Mouse (Mus musculus) MEL (cell line): ENCODE data around the gene Rcor1. TPM values are rescaled to one million over a fixed set of nuclear protein-coding genes. Genes with fewer than 3 reads are reported as not detected.

Source experiments
- DNase-seq: peaks from one replicate; pipeline ENCODE4 v3.0.0; 2011; ENCODE audit warnings: low read depth, low spot score
- H3K27ac ChIP-seq: 2 replicates; pipeline ENCODE4 v1.5.1; 2012; ENCODE audit warnings: low read depth, mild to moderate bottlenecking, control low read depth, low read length, moderate library complexity; ENCODE audit not compliant: control insufficient read depth
- H3K27me3 ChIP-seq, 2 experiments: fragments of 150-350 bp in 1 of 2; sonication (generic) in 1 of 2; 2 replicates each; pipeline ENCODE4 v1.6.1; 2012; ENCODE audit warnings: low read length in 2 of 2, mild to moderate bottlenecking in 2 of 2, improper control_type of control experiment in 1 of 2, moderate library complexity in 1 of 2; ENCODE audit not compliant: insufficient read depth in 2 of 2, control insufficient read depth in 1 of 2
- H3K36me3 ChIP-seq, 2 experiments: 2 replicates each; pipeline ENCODE4 v1.6.1; 2012 to 2014; ENCODE audit warnings: low read length in 2 of 2, improper control_type of control experiment in 1 of 2, inconsistent platforms in 1 of 2, mild to moderate bottlenecking in 1 of 2; ENCODE audit not compliant: insufficient read depth in 2 of 2, control insufficient read depth in 1 of 2
- H3K4me1 ChIP-seq, 2 experiments: fragments of 150-350 bp in 1 of 2; sonication (generic) in 1 of 2; 2 replicates each; pipeline ENCODE4 v1.6.1; 2012; ENCODE audit warnings: low read length in 2 of 2, improper control_type of control experiment in 1 of 2, mild to moderate bottlenecking in 1 of 2; ENCODE audit not compliant: insufficient read depth in 2 of 2, control insufficient read depth in 1 of 2
- H3K4me3 ChIP-seq, 2 experiments: fragments of 150-350 bp in 1 of 2; sonication (generic) in 1 of 2; 2 replicates each; pipeline ENCODE4 v1.5.1; 2012; ENCODE audit warnings: low read depth in 2 of 2, low read length in 2 of 2, mild to moderate bottlenecking in 2 of 2, moderate library complexity in 2 of 2, control low read depth in 1 of 2, improper control_type of control experiment in 1 of 2; ENCODE audit not compliant: control insufficient read depth in 1 of 2, insufficient read depth in 1 of 2
- H3K79me2 ChIP-seq: 2 replicates; pipeline ENCODE4 v1.6.1; 2012; ENCODE audit warnings: mild to moderate bottlenecking, low read length, moderate library complexity; ENCODE audit not compliant: control insufficient read depth, poor library complexity, insufficient read depth
- H3K9ac ChIP-seq: 2 replicates; pipeline ENCODE4 v1.6.1; 2012; ENCODE audit warnings: low read depth, mild to moderate bottlenecking, control low read depth, low read length, moderate library complexity; ENCODE audit not compliant: control insufficient read depth, poor library complexity, severe bottlenecking
- H3K9me3 ChIP-seq: fragments of 150-350 bp; sonication (generic); replicated peaks from 2 replicates; pipeline ENCODE4 v1.6.1; 2012; ENCODE audit warnings: mild to moderate bottlenecking, low read length, improper control_type of control experiment, moderate library complexity; ENCODE audit not compliant: insufficient read depth
- BHLHE40 ChIP-seq: IDR thresholded peaks from 2 replicates; pipeline ENCODE4 v1.6.1; 2012; ENCODE audit warnings: low read depth, mild to moderate bottlenecking, inconsistent platforms, low read length, improper control_type of control experiment, borderline replicate concordance
- CTCF ChIP-seq, 3 experiments: IDR thresholded peaks in 2 of 3; conservative IDR thresholded peaks in 1 of 3; 2 replicates each; pipeline ENCODE4 v1.5.1; 2011 to 2012; ENCODE audit warnings: low read length in 3 of 3, low read depth in 2 of 3, mild to moderate bottlenecking in 2 of 3, improper control_type of control experiment in 1 of 3, inconsistent platforms in 1 of 3, mixed read lengths in 1 of 3, moderate library complexity in 1 of 3; ENCODE audit not compliant: control insufficient read depth in 1 of 3, insufficient read depth in 1 of 3, poor library complexity in 1 of 3, severe bottlenecking in 1 of 3
- ELF1 ChIP-seq: IDR thresholded peaks from 2 replicates; pipeline ENCODE4 v1.6.1; 2014; ENCODE audit warnings: low read depth, mild to moderate bottlenecking, inconsistent platforms, low read length, improper control_type of control experiment, moderate library complexity
- ETS1 ChIP-seq: IDR thresholded peaks from 2 replicates; pipeline ENCODE4 v1.6.1; 2012; ENCODE audit warnings: low read depth, mild to moderate bottlenecking, inconsistent platforms, low read length, improper control_type of control experiment, moderate library complexity
- GABPA ChIP-seq: IDR thresholded peaks from 2 replicates; pipeline ENCODE4 v1.6.1; 2012; ENCODE audit warnings: low read depth, mild to moderate bottlenecking, inconsistent platforms, low read length, improper control_type of control experiment, moderate library complexity
- HCFC1 ChIP-seq: IDR thresholded peaks from 2 replicates; pipeline ENCODE4 v1.6.1; 2012; ENCODE audit warnings: low read depth, mild to moderate bottlenecking, inconsistent platforms, low read length, improper control_type of control experiment, moderate library complexity
- JUND ChIP-seq: IDR thresholded peaks from 2 replicates; pipeline ENCODE4 v1.6.1; 2011; ENCODE audit warnings: low read depth, mild to moderate bottlenecking, improper control_type of control experiment, low read length
- MXI1 ChIP-seq: IDR thresholded peaks from 2 replicates; pipeline ENCODE4 v1.6.1; 2011; ENCODE audit warnings: mild to moderate bottlenecking, low read depth, low read length, improper control_type of control experiment
- MYC ChIP-seq: IDR thresholded peaks from 2 replicates; pipeline ENCODE4 v1.6.1; 2011; ENCODE audit warnings: low read depth, mild to moderate bottlenecking, low read length, improper control_type of control experiment, moderate library complexity
- NELFE ChIP-seq: IDR thresholded peaks from 2 replicates; pipeline ENCODE4 v1.6.1; 2011; ENCODE audit warnings: low read depth, low read length, improper control_type of control experiment
- POLR2A ChIP-seq, 2 experiments: IDR thresholded peaks; 2 replicates each; pipeline ENCODE4 v1.6.1; 2011 to 2012; ENCODE audit warnings: low read length in 2 of 2, mild to moderate bottlenecking in 2 of 2, control low read depth in 1 of 2, improper control_type of control experiment in 1 of 2, low read depth in 1 of 2, moderate library complexity in 1 of 2; ENCODE audit not compliant: control insufficient read depth in 1 of 2, insufficient read depth in 1 of 2, poor library complexity in 1 of 2
- POLR2AphosphoS5 ChIP-seq: IDR thresholded peaks from 2 replicates; pipeline ENCODE4 v1.6.1; 2012; ENCODE audit warnings: low read depth, borderline replicate concordance, mild to moderate bottlenecking, inconsistent platforms, low read length, moderate library complexity, mixed read lengths
- RAD21 ChIP-seq: IDR thresholded peaks from 2 replicates; pipeline ENCODE4 v1.6.1; 2011; ENCODE audit warnings: mild to moderate bottlenecking, low read depth, low read length, improper control_type of control experiment
- RCOR1 ChIP-seq: IDR thresholded peaks from 2 replicates; pipeline ENCODE4 v1.6.1; 2012; ENCODE audit warnings: low read depth, mild to moderate bottlenecking, inconsistent platforms, low read length, improper control_type of control experiment
- SIN3A ChIP-seq: IDR thresholded peaks from 2 replicates; pipeline ENCODE4 v1.6.1; 2012; ENCODE audit warnings: low read length, improper control_type of control experiment, inconsistent platforms
- SMC3 ChIP-seq: IDR thresholded peaks from 2 replicates; pipeline ENCODE4 v1.6.1; 2011; ENCODE audit warnings: low read depth, low read length, improper control_type of control experiment
- TAL1 ChIP-seq: IDR thresholded peaks from 2 replicates; pipeline ENCODE4 v1.6.1; 2012; ENCODE audit warnings: mild to moderate bottlenecking, inconsistent platforms, low read length, moderate library complexity, mixed read lengths
- TCF12 ChIP-seq: IDR thresholded peaks from 2 replicates; pipeline ENCODE4 v1.6.1; 2014; ENCODE audit warnings: low read depth, mild to moderate bottlenecking, inconsistent platforms, low read length, improper control_type of control experiment, moderate library complexity
- UBTF ChIP-seq: IDR thresholded peaks from 2 replicates; pipeline ENCODE4 v1.6.1; 2012; ENCODE audit warnings: low read depth, mild to moderate bottlenecking, inconsistent platforms, low read length, improper control_type of control experiment, moderate library complexity, borderline replicate concordance; ENCODE audit not compliant: insufficient read depth
- USF2 ChIP-seq, 2 experiments: IDR thresholded peaks; 2 replicates each; pipeline ENCODE4 v1.6.1; 2011 to 2012; ENCODE audit warnings: improper control_type of control experiment in 2 of 2, low read length in 2 of 2, borderline replicate concordance in 1 of 2, inconsistent platforms in 1 of 2, low read depth in 1 of 2, mild to moderate bottlenecking in 1 of 2; ENCODE audit not compliant: insufficient read depth in 1 of 2
- ZMIZ1 ChIP-seq: IDR thresholded peaks from 2 replicates; pipeline ENCODE4 v1.6.1; 2012; ENCODE audit warnings: low read depth, mild to moderate bottlenecking, inconsistent platforms, low read length, improper control_type of control experiment, moderate library complexity
- polyA plus RNA-seq, 2 experiments: library from polyadenylated mRNA; stranded (reverse) in 1 of 2; unstranded in 1 of 2; fragments of >175 nt in 1 of 2; fragments of >200 nt in 1 of 2; gene quantifications; 2 replicates each; pipeline versions ENCODE4 v1.2.1 to v1.2.4; 2012; ENCODE audit warnings: low replicate concordance in 2 of 2, low read depth in 1 of 2; ENCODE audit not compliant: insufficient read length in 2 of 2, insufficient read depth in 1 of 2, missing spikeins in 1 of 2
- total RNA-seq: library from RNA; depleted of rRNA; stranded (reverse); fragments of 300-350 nt; gene quantifications from 2 replicates; pipeline ENCODE4 v1.2.3, GENCODE M21; 2012

The Rcor1 gene
- total and polyA plus RNA-seq, 3 experiments = 23.1 to 44.3 (median 37.1) TPM

- TF ChIP-seq NELFE = no peak
- TF ChIP-seq, all 39 proteins: peak for 8
Measured at GRCm38 (mm10) chr12:111094073-111094472, 54.9 kb downstream of the Rcor1 start (continued).

DNA sequence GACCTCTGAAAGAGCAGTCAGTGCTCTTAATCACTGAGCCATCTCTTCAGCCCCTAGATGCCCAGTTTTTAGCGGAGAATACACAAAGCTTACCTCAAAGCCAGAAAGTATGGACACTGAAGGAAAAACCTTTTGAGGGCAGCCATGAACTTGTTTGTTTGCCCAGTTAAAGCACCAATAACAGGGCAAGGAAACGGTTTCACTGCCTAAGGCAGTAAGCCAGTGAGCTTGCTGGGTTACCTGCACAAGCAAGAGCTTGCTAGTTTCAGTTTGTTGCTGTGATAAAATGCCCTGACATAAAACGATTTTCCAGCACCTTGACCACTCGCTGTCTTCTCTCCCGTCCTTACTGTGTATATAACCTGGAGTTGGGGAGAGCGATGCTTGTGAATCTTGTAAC, 55.9 kb downstream of the Rcor1 start:
- H3K27me3 ChIP-seq = no peaks in the 10 kb centered on the region
- H3K4me1 ChIP-seq = no peaks in the 10 kb centered on the region; a peak in 1 of 4 replicates
- peaks cover 2% of the 10 kb centered on the region; the same call in 1 of the 2 replicates for H3K79me2 ChIP-seq
- DNase-seq = no peak
- H3K4me3 ChIP-seq = no peak overlapping the region
- no peak overlapping the region for H3K9ac ChIP-seq
- TF ChIP-seq NELFE (no peak), GABPA (no peak), SMC3 (no peak), HCFC1 (no peak), MYC (no peak)
- peaks cover 0 to 26% of the 10 kb centered on the region in 2 experiments; a peak in 2 of 4 replicates for H3K36me3 ChIP-seq
- no peak overlapping the region for H3K27ac ChIP-seq
- H3K9me3 ChIP-seq = no peaks in the 10 kb centered on the region

- peaks cover 0 to 26% of the 10 kb centered on the region in 2 experiments; a peak in 2 of 4 replicates for H3K36me3 ChIP-seq
- no peaks in the 10 kb centered on the region; a peak in 1 of 4 replicates for H3K4me1 ChIP-seq
- no peaks in the 10 kb centered on the region for H3K27me3 ChIP-seq
- H3K9me3 ChIP-seq = no peaks in the 10 kb centered on the region
- no peak overlapping the region for H3K27ac ChIP-seq
- H3K9ac ChIP-seq = no peak overlapping the region
- TF ChIP-seq HCFC1 = no peak
- no peak for TF ChIP-seq BHLHE40
- no peak for TF ChIP-seq ELF1
- TF ChIP-seq UBTF = no peak
- TF ChIP-seq USF2 (IDR thresholded peaks at IDR 0.05; ENCODE audit: borderline replicate concordance in 1 of 2, insufficient read depth in 1 of 2, low read depth in 1 of 2, low read length in 2 of 2) = no peak
- TF ChIP-seq ZMIZ1 = no peak
- no peak for TF ChIP-seq ETS1
- TF ChIP-seq SIN3A = no peak
- TF ChIP-seq TCF12 = no peak
- no peak for TF ChIP-seq RCOR1
- TF ChIP-seq RAD21 = no peak
- no peak for TF ChIP-seq POLR2AphosphoS5
- TF ChIP-seq POLR2A (IDR thresholded peaks at IDR 0.05; ENCODE audit: control insufficient read depth in 1 of 2, insufficient read depth in 1 of 2, low read depth in 1 of 2, low read length in 2 of 2, poor library complexity in 1 of 2) = no peak
- no peak for TF ChIP-seq JUND
- no peak for TF ChIP-seq TAL1
- no peak for TF ChIP-seq CTCF (IDR thresholded peaks at IDR 0.05 in 2 of 3, conservative IDR thresholded peaks at IDR 0.05 in 1 of 3; ENCODE audit: control insufficient read depth in 1 of 3, insufficient read depth in 1 of 3, low read depth in 2 of 3, low read length in 3 of 3, poor library complexity in 1 of 3, severe bottlenecking in 1 of 3)
- TF ChIP-seq MXI1 = no peak
- 0 out of 2 replicates have a peak, but pooled peaks cover 2% of the 10 kb centered on the region for H3K79me2 ChIP-seq
- no peak for DNase-seq
- H3K4me3 ChIP-seq = no peak overlapping the region
Measured at GRCm38 (mm10) chr12:111096249-111096648, 57.1 kb downstream of the Rcor1 start.
